Mouse (Mus musculus) kidney, postnatal 25 days (tissue): Measurements from ENCODE around the gene Tent5b.

Source experiments
- DNase-seq, 2 experiments: peaks; one replicate each; pipeline ENCODE4 v3.0.0; 2021; ENCODE audit warnings: mixed read lengths in 2 of 2

Tent5b gene

GRCm38 (mm10) chr4:133504300-133504699, 24.4 kb downstream of the Tent5b start:
- DNase-seq, result no peak

GRCm38 (mm10) chr4:133504755-133505485, 25.0 kb downstream of the Tent5b start:
- no peak for DNase-seq

- DNase-seq, result no peak
These were observed 26.6 kb downstream of the Tent5b start for GRCm38 (mm10) chr4:133506573-133506972.

GRCm38 (mm10) chr4:133508990-133509389, 29.1 kb downstream of the Tent5b start:
- DNase-seq, result no peak

GRCm38 (mm10) chr4:133511050-133511449, 31.1 kb downstream of the Tent5b start:
- no peak for DNase-seq

GRCm38 (mm10) chr4:133512511-133512910, 32.6 kb downstream of the Tent5b start:
- peak; percentile 43 to 62 for DNase-seq

GRCm38 (mm10) chr4:133512972-133513371, 33.0 kb downstream of the Tent5b start:
- DNase-seq, result peak; percentile 85 to 86

- peak; percentile 79 to 94 for DNase-seq
These were observed 38.9 kb downstream of the Tent5b start, which contains the start of gene Kdf1 for GRCm38 (mm10) chr4:133518601-133519368. Gene Kdf1 (plus strand): TSS chr4:133518963.

- DNase-seq, result peak; percentile 33 to 66
These were observed 39.4 kb downstream of the Tent5b start for GRCm38 (mm10) chr4:133519369-133519665.

- no peak for DNase-seq
These were observed 41.6 kb downstream of the Tent5b start for GRCm38 (mm10) chr4:133521502-133521901.

GRCm38 (mm10) chr4:133527788-133528187, 47.9 kb downstream of the Tent5b start:
- DNase-seq, result no peak

GRCm38 (mm10) chr4:133532777-133533176, 52.8 kb downstream of the Tent5b start:
- no peak for DNase-seq

GRCm38 (mm10) chr4:133536081-133536480, 56.1 kb downstream of the Tent5b start:
- DNase-seq, result peak; percentile 55 to 71

GRCm38 (mm10) chr4:133536652-133537051, 56.7 kb downstream of the Tent5b start:
- no peak for DNase-seq
